Mouse (Mus musculus): Measurements from ENCODE around the gene Itfg1. TPM values are rescaled to one million over a fixed set of nuclear protein-coding genes. Genes with fewer than 3 reads are reported as not detected.

The Itfg1 gene
- polyA plus RNA-seq, 2 experiments, result 8.9 to 24.2 TPM

GRCm38 (mm10) chr8:85788341-85788740 lies 52.4 kb downstream of the Itfg1 start:
- H3K4me2 ChIP-seq (ENCODE audit: low read depth), result no peak overlapping the region
- ATAC-seq (ENCODE audit: insufficient read depth), result no peak
- no peaks in the 10 kb centered on the region for H3K27me3 ChIP-seq (ENCODE audit: control insufficient read depth, insufficient read depth, low read length)
- TF ChIP-seq EP300 (IDR thresholded peaks at IDR 0.05; ENCODE audit: low read depth) (no peak), CTCF (IDR thresholded peaks at IDR 0.05; ENCODE audit: low read depth) (no peak)
- no peak overlapping the region for H3K27ac ChIP-seq
- no peak overlapping the region for H3K9ac ChIP-seq (replicated peaks)
- DNase-seq (ENCODE audit: low read depth in 3 of 3, low spot score in 3 of 3), result no peak
- no peaks in the 10 kb centered on the region for H3K36me3 ChIP-seq (replicated peaks; ENCODE audit: control insufficient read depth, insufficient read depth, low read depth)
- H3K9me3 ChIP-seq (ENCODE audit: control insufficient read depth, low read length), result no peaks in the 10 kb centered on the region
- H3K4me1 ChIP-seq (replicated peaks; ENCODE audit: control insufficient read depth in 2 of 2, insufficient read depth in 2 of 2, low read length in 1 of 2), result no peaks in the 10 kb centered on the region
- 70% methylated on average over 3 of the region's 3 CpGs for WGBS (ENCODE audit: insufficient replicate concordance)
- no peak overlapping the region for H3K4me3 ChIP-seq (ENCODE audit: insufficient read depth in 1 of 2, low read depth in 2 of 2, low read length in 2 of 2)

- Histone ChIP-seq H3K36me3 (replicated peaks; ENCODE audit: control insufficient read depth, insufficient read depth, low read depth) (no peaks in the 10 kb centered on the region), H3K9me3 (ENCODE audit: control insufficient read depth, low read length) (no peaks in the 10 kb centered on the region), H3K4me3 (ENCODE audit: insufficient read depth in 1 of 2, low read depth in 2 of 2, low read length in 2 of 2) (no peak overlapping the region), H3K9ac (replicated peaks) (no peak overlapping the region), H3K4me1 (replicated peaks; ENCODE audit: control insufficient read depth in 2 of 2, insufficient read depth in 2 of 2, low read length in 1 of 2) (no peaks in the 10 kb centered on the region), H3K4me2 (ENCODE audit: low read depth) (no peak overlapping the region), H3K27me3 (ENCODE audit: control insufficient read depth, insufficient read depth, low read length) (no peaks in the 10 kb centered on the region), H3K27ac (no peak overlapping the region)
- DNase-seq (ENCODE audit: low read depth in 3 of 3, low spot score in 3 of 3) (no peak), ATAC-seq (ENCODE audit: insufficient read depth) (no peak)
- TF ChIP-seq EP300 (IDR thresholded peaks at IDR 0.05; ENCODE audit: low read depth) (no peak), CTCF (IDR thresholded peaks at IDR 0.05; ENCODE audit: low read depth) (no peak)
- 56% methylated on average over 4 of the region's 4 CpGs for WGBS (ENCODE audit: insufficient replicate concordance)
Measured at GRCm38 (mm10) chr8:85787909-85788308, 52.8 kb downstream of the Itfg1 start.

GRCm38 (mm10) chr8:85785506-85785905 lies 55.2 kb downstream of the Itfg1 start:
- 54% methylated on average over 1 of the region's 1 CpGs for WGBS (ENCODE audit: insufficient replicate concordance)
- Histone ChIP-seq H3K4me2 (ENCODE audit: low read depth) (no peak overlapping the region), H3K27me3 (ENCODE audit: control insufficient read depth, insufficient read depth, low read length) (no peaks in the 10 kb centered on the region), H3K9me3 (ENCODE audit: control insufficient read depth, low read length) (no peaks in the 10 kb centered on the region), H3K27ac (no peak overlapping the region), H3K36me3 (replicated peaks; ENCODE audit: control insufficient read depth, insufficient read depth, low read depth) (no peaks in the 10 kb centered on the region), H3K4me1 (replicated peaks; ENCODE audit: control insufficient read depth in 2 of 2, insufficient read depth in 2 of 2, low read length in 1 of 2) (no peaks in the 10 kb centered on the region), H3K4me3 (ENCODE audit: insufficient read depth in 1 of 2, low read depth in 2 of 2, low read length in 2 of 2) (no peak overlapping the region), H3K9ac (replicated peaks) (no peak overlapping the region)
- DNase-seq (ENCODE audit: low read depth in 3 of 3, low spot score in 3 of 3) (no peak), ATAC-seq (ENCODE audit: insufficient read depth) (no peak)
- no peak for TF ChIP-seq CTCF (IDR thresholded peaks at IDR 0.05; ENCODE audit: low read depth)
- no peak for TF ChIP-seq EP300 (IDR thresholded peaks at IDR 0.05; ENCODE audit: low read depth)

GRCm38 (mm10) chr8:85783871-85784270 lies 56.9 kb downstream of the Itfg1 start:
- 74% methylated on average over 1 of the region's 1 CpGs for WGBS (ENCODE audit: insufficient replicate concordance)

GRCm38 (mm10) chr8:85780091-85780490 lies 60.6 kb downstream of the Itfg1 start:
- ATAC-seq (ENCODE audit: insufficient read depth), result no peak
- H3K4me1 ChIP-seq (replicated peaks; ENCODE audit: control insufficient read depth in 2 of 2, insufficient read depth in 2 of 2, low read length in 1 of 2), result no peaks in the 10 kb centered on the region
- no peaks in the 10 kb centered on the region for H3K36me3 ChIP-seq (replicated peaks; ENCODE audit: control insufficient read depth, insufficient read depth, low read depth)
- WGBS (ENCODE audit: insufficient replicate concordance), result 76% methylated on average over 3 of the region's 3 CpGs
- no peak overlapping the region for H3K4me3 ChIP-seq (ENCODE audit: insufficient read depth in 1 of 2, low read depth in 2 of 2, low read length in 2 of 2)
- H3K9me3 ChIP-seq (ENCODE audit: control insufficient read depth, low read length), result no peaks in the 10 kb centered on the region
- H3K4me2 ChIP-seq (ENCODE audit: low read depth), result no peak overlapping the region
- no peak for TF ChIP-seq EP300 (IDR thresholded peaks at IDR 0.05; ENCODE audit: low read depth)
- H3K27ac ChIP-seq, result no peak overlapping the region
- H3K9ac ChIP-seq (replicated peaks), result no peak overlapping the region
- no peak for DNase-seq (ENCODE audit: low read depth in 3 of 3, low spot score in 3 of 3)
- no peaks in the 10 kb centered on the region for H3K27me3 ChIP-seq (ENCODE audit: control insufficient read depth, insufficient read depth, low read length)

More at GRCm38 (mm10) chr8:85783871-85784270, 56.9 kb downstream of the Itfg1 start:
- Histone ChIP-seq H3K36me3 (replicated peaks; ENCODE audit: control insufficient read depth, insufficient read depth, low read depth) (no peaks in the 10 kb centered on the region), H3K27ac (no peak overlapping the region), H3K4me3 (ENCODE audit: insufficient read depth in 1 of 2, low read depth in 2 of 2, low read length in 2 of 2) (no peak overlapping the region), H3K4me1 (replicated peaks; ENCODE audit: control insufficient read depth in 2 of 2, insufficient read depth in 2 of 2, low read length in 1 of 2) (no peaks in the 10 kb centered on the region), H3K9ac (replicated peaks) (no peak overlapping the region), H3K4me2 (ENCODE audit: low read depth) (no peak overlapping the region), H3K27me3 (ENCODE audit: control insufficient read depth, insufficient read depth, low read length) (no peaks in the 10 kb centered on the region), H3K9me3 (ENCODE audit: control insufficient read depth, low read length) (no peaks in the 10 kb centered on the region)
- no peak for TF ChIP-seq CTCF (IDR thresholded peaks at IDR 0.05; ENCODE audit: low read depth)
- TF ChIP-seq EP300 (IDR thresholded peaks at IDR 0.05; ENCODE audit: low read depth), result no peak
- DNase-seq (ENCODE audit: low read depth in 3 of 3, low spot score in 3 of 3), result no peak
- ATAC-seq (ENCODE audit: insufficient read depth), result no peak

Measured in liver, embryonic 14.5 days (tissue).